In genomic region chr15:84336281-84336817, GRCm38 (mm10) we compare ENCODE assay signal across 18 mouse cellular contexts.
DNase-seq lines count a peak whose midpoint lies in the region.
"Had no signal": no experiment of that assay in that cellular context is flagged by ENCODE, and none has a peak within 500 bp of the region (broad histone marks: within the 10 kb centered on the region; RNA-seq: fewer than 3 reads in every experiment).

No protein-coding gene starts in this region.

- DNase-seq in layer of hippocampus, adult 11-12 months (ENCODE audit: low spot score): peak; percentile 39
- no peak for DNase-seq in layer of hippocampus, adult 9-10 months (ENCODE audit: low spot score)
- DNase-seq in right cerebral cortex, postnatal 25 days: peak; percentile 19
- no peak for DNase-seq in right cerebral cortex, postnatal 10 days (ENCODE audit: low spot score in 2 of 2)
- DNase-seq in forelimb bud, embryonic 11.5 days (ENCODE audit: low read depth, low spot score): peak; percentile 18
- no peak for DNase-seq in lung, postnatal 4 days
- DNase-seq in B cell, adult 2 months: no peak
- DNase-seq: adrenal gland, postnatal 10 days; cerebellum, adult 11 months; cerebellum, adult 9-11 months; gastrocnemius, postnatal 14 days; heart, postnatal 14 days; kidney, adult 9 months; kidney, postnatal 10 days; retina, postnatal 1 day; spleen, adult 18-20 months; thymus, adult 18-20 months; thymus, postnatal 25 days had no signal

Comparison
In these comparisons a context has a peak if more than half of its experiments do, and no peak if none do; other contexts are left out.
1. DNase-seq: peak in layer of hippocampus, adult 11-12 months (single experiment), right cerebral cortex, postnatal 25 days (single experiment) and forelimb bud, embryonic 11.5 days (single experiment); none in layer of hippocampus, adult 9-10 months (single experiment), right cerebral cortex, postnatal 10 days (0 of 2), lung, postnatal 4 days (0 of 2) and B cell, adult 2 months (0 of 2).